Mouse (Mus musculus) limb, embryonic 11.5 days (tissue): ENCODE measurements at regions not wholly inside any gene's neighbourhood (a gene's known extent, or its start where the extent isn't known, plus 50 kb on each side); places are given as distances from the start of the nearest gene placed in this dataset.

Experiments
- ATAC-seq: fragments of 200-750 bp; cut with Nextera tagmentation; 2 replicates; pipeline ENCODE4 v1.8.0; 2017; ENCODE audit warnings: low read depth; ENCODE audit not compliant: insufficient number of reproducible peaks, low FRiP score, low TSS enrichment
- DNase-seq: peaks from one replicate; pipeline ENCODE4 v3.0.0-alpha.2; 2015; ENCODE audit warnings: low spot score
- H3K27ac ChIP-seq: fragments of 300-500 bp; sonication (generic); replicated peaks from 2 replicates; pipeline ENCODE4 v1.5.1; 2014; ENCODE audit warnings: low read depth, mild to moderate bottlenecking, low read length
- H3K27me3 ChIP-seq: fragments of 300-500 bp; sonication (generic); 2 replicates; pipeline ENCODE4 v1.6.1; 2014; ENCODE audit warnings: mild to moderate bottlenecking, low read length, mixed read lengths; ENCODE audit not compliant: control insufficient read depth, insufficient read depth
- H3K36me3 ChIP-seq: fragments of 300-500 bp; sonication (generic); 2 replicates; pipeline ENCODE4 v1.6.1; 2014; ENCODE audit warnings: mild to moderate bottlenecking, low read length, moderate library complexity, mixed read lengths; ENCODE audit not compliant: control insufficient read depth, insufficient read depth
- H3K4me1 ChIP-seq: fragments of 300-500 bp; sonication (generic); 2 replicates; pipeline ENCODE4 v1.6.1; 2014; ENCODE audit warnings: low read length, mixed read lengths; ENCODE audit not compliant: control insufficient read depth, insufficient read depth
- H3K4me2 ChIP-seq: fragments of 300-500 bp; sonication (generic); 2 replicates; pipeline ENCODE4 v1.6.1; 2014; ENCODE audit warnings: low read depth, mild to moderate bottlenecking, moderate library complexity; ENCODE audit not compliant: severe bottlenecking
- H3K4me3 ChIP-seq: fragments of 300-500 bp; sonication (generic); 2 replicates; pipeline ENCODE4 v1.5.1; 2014; ENCODE audit warnings: low read depth, low read length
- H3K9ac ChIP-seq: fragments of 300-500 bp; sonication (generic); 2 replicates; pipeline ENCODE4 v1.6.1; 2014; ENCODE audit warnings: mild to moderate bottlenecking, low read length
- H3K9me3 ChIP-seq: fragments of 300-500 bp; sonication (generic); 2 replicates; pipeline ENCODE4 v1.6.1; 2016; ENCODE audit warnings: low read length; ENCODE audit not compliant: control insufficient read depth
- WGBS: fragments of 180-500 bp; shearing (Covaris S2); extraction: QIAGEN DNeasy Blood & Tissue Kit; methylation state at CpG from one replicate; pipeline ENCODE4 v1.1.7; 2014; 5-methylcytosine and 5-hydroxymethylcytosine counted together

DNA sequence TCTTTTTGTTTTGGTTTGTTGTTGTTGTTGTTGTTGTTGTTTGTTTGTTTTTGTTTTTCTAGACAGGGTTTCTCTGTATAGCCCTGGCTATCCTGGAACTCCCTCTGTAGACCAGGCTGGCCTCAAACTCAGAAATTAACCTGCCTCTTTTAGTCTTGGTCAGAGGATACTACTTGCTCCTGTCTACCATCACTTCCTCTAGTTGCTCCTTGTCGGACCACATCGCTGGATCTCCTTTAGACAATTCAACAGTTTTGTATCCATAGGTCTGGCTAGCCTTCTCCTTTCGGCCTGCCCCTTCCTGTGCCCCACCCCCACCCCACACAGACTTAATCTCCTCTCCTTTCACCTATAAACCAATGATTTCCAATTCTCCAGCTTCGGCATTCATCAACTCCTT is 77.2 kb upstream of the Cadm1 start:
- WGBS = 85% methylated on average over 4 of the region's 4 CpGs
- H3K4me2 ChIP-seq = no peak overlapping the region
- no peak for ATAC-seq

DNA sequence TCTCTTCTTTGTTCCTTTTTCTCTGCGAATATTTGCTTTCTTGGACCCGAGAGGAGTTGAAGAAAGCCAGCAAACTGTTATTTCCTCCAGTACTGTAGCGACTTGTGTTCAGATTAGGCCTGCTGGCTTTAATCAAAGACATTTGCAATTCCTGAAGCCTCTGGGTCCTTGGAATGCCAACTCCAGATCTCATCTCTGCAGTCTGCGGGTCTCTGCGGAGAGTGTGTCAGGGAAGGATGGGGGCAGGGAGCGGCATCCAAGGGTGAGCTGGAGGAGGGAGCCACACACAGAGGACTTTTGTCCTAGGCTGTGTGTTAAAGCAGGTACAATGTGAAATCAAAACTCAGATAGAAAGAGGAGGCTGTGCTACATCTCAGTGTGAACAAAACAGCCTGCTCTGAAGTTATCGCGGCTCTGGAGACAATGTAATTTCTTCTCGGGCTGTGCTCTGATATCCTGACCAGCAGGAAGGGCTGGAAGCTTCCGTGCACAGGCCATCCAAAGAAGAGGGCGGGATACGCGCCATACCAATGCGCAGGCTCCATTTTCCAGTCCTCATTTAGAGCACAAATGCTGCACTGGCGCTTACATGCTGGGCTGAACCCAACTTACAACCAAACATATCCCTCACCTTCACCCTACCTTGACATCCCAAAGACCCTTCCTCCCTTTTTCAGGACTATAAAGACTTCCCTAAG is 71.1 kb upstream of the Cadm1 start:
- Histone ChIP-seq H3K9ac (no peak overlapping the region), H3K4me1 (no peaks in the 10 kb centered on the region)
- WGBS = 53% methylated on average over 15 of the region's 15 CpGs

More for the DNA sequence above, 77.2 kb upstream of the Cadm1 start:
- Histone ChIP-seq H3K9me3 (no peaks in the 10 kb centered on the region), H3K27me3 (no peaks in the 10 kb centered on the region), H3K27ac (no peak overlapping the region), H3K9ac (no peak overlapping the region), H3K36me3 (no peaks in the 10 kb centered on the region), H3K4me1 (no peaks in the 10 kb centered on the region), H3K4me3 (no peak overlapping the region)
- no peak for DNase-seq

DNA sequence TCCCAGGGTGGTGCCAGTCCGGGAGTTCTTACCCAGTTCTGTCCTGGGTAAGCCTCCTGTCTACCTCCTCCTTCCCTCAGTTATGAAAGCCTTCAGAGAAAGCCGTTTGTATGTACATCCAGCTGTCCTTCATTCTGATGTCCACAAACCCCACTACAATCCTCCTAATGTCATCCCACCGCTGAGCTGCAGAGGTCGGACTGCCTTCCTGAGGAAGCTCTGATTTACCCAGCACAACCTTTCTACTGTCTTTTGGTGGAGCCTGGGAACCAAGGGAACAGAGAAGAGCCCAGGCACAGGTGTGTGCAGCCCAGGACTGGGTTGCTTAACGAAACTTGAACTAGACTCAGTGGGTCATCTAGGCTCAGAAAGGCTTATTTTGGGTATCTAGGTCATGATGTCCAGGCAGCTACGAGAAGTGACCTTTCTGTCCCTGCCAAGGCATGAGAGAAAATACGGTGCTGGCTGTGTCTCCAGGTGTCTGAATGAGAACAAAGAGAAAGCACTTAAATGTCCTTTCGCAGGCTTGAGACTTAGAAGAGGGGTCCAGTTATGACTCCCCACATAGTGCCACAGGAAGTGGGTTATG is 70.4 kb upstream of the Cadm1 start:
- WGBS = 85% methylated on average over 8 of the region's 8 CpGs
- H3K4me2 ChIP-seq = no peak overlapping the region

More for the DNA sequence above, 71.1 kb upstream of the Cadm1 start:
- Histone ChIP-seq H3K27me3 (no peaks in the 10 kb centered on the region), H3K4me3 (no peak overlapping the region), H3K4me2 (no peak overlapping the region), H3K9me3 (no peaks in the 10 kb centered on the region), H3K36me3 (no peaks in the 10 kb centered on the region), H3K27ac (no peak overlapping the region)
- DNase-seq = peak; percentile 25
- ATAC-seq = no peak

DNA sequence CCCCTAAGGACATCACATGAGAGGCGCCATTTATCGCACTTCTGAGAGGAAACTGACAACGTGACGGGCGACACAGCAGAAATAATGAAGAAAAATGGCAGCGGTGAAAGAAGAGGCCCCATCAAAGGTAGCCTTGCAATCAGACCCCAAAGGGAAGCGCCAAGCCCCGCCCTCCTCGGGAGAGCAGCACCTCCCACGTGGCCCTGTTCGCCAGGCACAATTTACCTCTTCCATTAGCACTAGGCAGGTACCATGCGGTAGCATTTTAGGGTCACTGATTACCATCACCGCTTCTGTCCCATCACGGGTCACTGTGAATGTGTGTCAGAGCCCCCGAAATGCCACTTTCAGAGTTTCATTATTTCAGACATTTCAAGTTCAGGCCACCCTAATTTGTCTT is 69.7 kb upstream of the Cadm1 start:
- no peaks in the 10 kb centered on the region for H3K36me3 ChIP-seq
- no peak for DNase-seq
- no peak overlapping the region for H3K27ac ChIP-seq
- no peak for ATAC-seq
- 70% methylated on average over 15 of the region's 15 CpGs for WGBS
- no peak overlapping the region for H3K4me2 ChIP-seq
- no peak overlapping the region for H3K4me3 ChIP-seq
- H3K27me3 ChIP-seq = no peaks in the 10 kb centered on the region
- no peaks in the 10 kb centered on the region for H3K9me3 ChIP-seq
- no peaks in the 10 kb centered on the region for H3K4me1 ChIP-seq
- no peak overlapping the region for H3K9ac ChIP-seq

More for the DNA sequence above, 70.4 kb upstream of the Cadm1 start:
- no peaks in the 10 kb centered on the region for H3K9me3 ChIP-seq
- ATAC-seq (no peak), DNase-seq (no peak)
- H3K9ac ChIP-seq = no peak overlapping the region
- no peaks in the 10 kb centered on the region for H3K4me1 ChIP-seq
- no peak overlapping the region for H3K4me3 ChIP-seq
- H3K27ac ChIP-seq = no peak overlapping the region
- no peaks in the 10 kb centered on the region for H3K36me3 ChIP-seq
- H3K27me3 ChIP-seq = no peaks in the 10 kb centered on the region

DNA sequence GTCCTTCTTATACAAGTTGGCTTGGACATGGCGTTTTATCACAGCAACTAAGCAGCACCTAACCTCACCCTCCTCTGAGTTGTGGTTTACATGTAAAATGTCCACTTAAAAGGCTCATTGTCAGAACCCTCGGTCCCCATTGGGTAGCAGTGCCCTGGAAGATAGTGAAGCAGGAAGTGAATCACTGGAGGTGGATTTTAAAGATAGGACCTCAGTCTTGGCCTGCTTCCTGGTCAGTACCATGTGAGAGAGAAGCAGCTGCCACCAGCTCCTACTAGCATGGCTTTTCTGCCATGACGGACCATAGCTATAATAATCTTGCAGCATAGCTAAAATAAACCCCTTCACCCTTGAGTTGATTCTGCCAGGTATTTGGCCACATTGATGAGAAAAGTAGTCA is 68.1 kb upstream of the Cadm1 start:
- DNase-seq = no peak
- no peaks in the 10 kb centered on the region for H3K27me3 ChIP-seq

DNA sequence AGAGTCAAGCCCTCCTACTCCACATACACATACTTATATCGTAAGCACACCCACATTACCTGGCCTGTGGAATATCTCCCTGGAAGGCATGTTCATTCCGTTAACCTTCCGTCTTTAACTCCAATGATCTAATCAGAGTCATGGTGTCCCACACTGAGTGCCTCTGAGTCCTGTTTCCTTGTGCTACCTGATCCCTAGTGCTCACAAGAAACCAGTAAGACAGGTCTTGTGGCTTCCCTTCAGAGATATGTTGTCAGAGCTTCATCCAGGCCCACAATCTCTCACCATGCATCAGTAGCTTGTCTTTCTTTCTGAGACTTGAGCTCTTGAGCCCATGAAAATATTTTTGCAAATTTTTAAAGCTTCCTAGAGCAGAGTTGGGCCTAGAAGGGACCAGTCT is 63.2 kb upstream of the Cadm1 start:
- Histone ChIP-seq H3K4me1 (no peaks in the 10 kb centered on the region), H3K27ac (no peak overlapping the region), H3K9me3 (no peaks in the 10 kb centered on the region), H3K27me3 (no peaks in the 10 kb centered on the region), H3K9ac (no peak overlapping the region), H3K4me3 (no peak overlapping the region), H3K4me2 (no peak overlapping the region), H3K36me3 (no peaks in the 10 kb centered on the region)
- ATAC-seq = no peak
- DNase-seq = no peak
- 89% methylated on average over 3 of the region's 3 CpGs for WGBS

More for the DNA sequence above, 68.1 kb upstream of the Cadm1 start:
- Histone ChIP-seq H3K9ac (no peak overlapping the region), H3K4me3 (no peak overlapping the region), H3K4me1 (no peaks in the 10 kb centered on the region), H3K36me3 (no peaks in the 10 kb centered on the region), H3K4me2 (no peak overlapping the region), H3K27ac (no peak overlapping the region), H3K9me3 (no peaks in the 10 kb centered on the region)
- no peak for ATAC-seq
- 90% methylated on average over 3 of the region's 3 CpGs for WGBS

DNA sequence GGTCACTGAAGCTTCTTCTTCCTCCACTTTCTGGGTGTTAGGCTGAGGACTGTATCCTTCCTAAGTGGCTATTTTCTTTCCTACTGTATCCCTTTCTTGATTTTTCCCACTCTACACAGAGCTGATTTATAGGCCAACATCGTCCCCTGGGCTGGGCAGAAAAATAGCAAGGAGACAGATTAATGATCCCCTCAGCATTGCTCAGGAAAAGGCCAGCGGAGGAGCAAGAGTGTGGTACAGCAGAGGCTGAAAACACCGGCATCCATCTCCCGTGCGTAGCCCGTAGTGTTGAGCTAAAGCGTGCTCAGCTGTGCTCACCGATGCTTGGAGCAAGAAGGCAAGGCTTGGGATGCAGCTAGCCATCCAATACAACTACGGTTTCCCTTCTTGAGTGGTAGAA is 62.2 kb upstream of the Cadm1 start:
- no peak overlapping the region for H3K27ac ChIP-seq
- DNase-seq (no peak), ATAC-seq (no peak)
- H3K27me3 ChIP-seq = no peaks in the 10 kb centered on the region
- no peaks in the 10 kb centered on the region for H3K9me3 ChIP-seq
- 77% methylated on average over 9 of the region's 9 CpGs for WGBS
- H3K4me3 ChIP-seq = no peak overlapping the region
- no peaks in the 10 kb centered on the region for H3K4me1 ChIP-seq
- no peaks in the 10 kb centered on the region for H3K36me3 ChIP-seq
- H3K9ac ChIP-seq = no peak overlapping the region
- H3K4me2 ChIP-seq = no peak overlapping the region

DNA sequence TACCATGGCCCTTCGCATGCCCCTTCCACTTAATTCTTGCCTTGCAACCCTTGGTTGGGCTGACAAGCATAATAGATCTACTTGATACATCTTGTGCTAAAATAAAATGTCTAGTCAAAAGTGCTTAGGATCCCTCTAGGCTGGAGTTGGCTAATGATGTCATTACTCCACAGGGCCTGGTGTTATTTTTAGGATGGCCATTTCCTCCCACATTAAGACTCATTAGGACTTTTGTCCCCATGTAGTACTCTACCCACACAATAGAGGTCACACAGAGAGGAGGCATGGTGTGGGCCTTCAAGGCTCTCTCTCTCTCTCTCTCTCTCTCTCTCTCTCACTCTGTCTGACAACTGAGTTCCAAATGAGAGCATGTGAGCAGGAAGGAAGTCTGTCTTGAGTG is 60.4 kb upstream of the Cadm1 start:
- Histone ChIP-seq H3K27me3 (no peaks in the 10 kb centered on the region), H3K4me2 (no peak overlapping the region), H3K4me3 (no peak overlapping the region), H3K4me1 (no peaks in the 10 kb centered on the region), H3K9me3 (no peaks in the 10 kb centered on the region), H3K27ac (no peak overlapping the region), H3K9ac (no peak overlapping the region), H3K36me3 (no peaks in the 10 kb centered on the region)
- ATAC-seq (no peak), DNase-seq (no peak)
- 92% methylated on average over 1 of the region's 1 CpGs for WGBS

DNA sequence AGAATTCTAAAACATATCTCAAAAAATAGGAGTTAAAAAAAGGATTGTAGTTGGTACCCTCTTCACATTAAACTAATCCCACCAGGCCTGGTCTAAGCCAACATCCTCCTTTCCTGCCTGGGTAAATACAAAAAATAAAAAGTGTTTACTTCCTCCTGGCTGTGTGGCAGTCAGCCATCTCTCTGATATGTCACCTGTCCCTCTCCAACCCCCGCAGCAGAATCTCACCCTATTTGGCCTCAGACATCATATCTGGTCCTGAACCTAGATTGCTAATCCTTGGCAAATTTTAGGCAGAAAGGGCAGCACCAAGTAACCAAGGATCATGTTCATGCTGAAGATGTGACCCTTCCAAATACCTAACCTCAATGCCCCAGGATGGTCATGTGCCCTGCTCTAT is 59.2 kb upstream of the Cadm1 start:
- no peak overlapping the region for H3K4me3 ChIP-seq
- no peak overlapping the region for H3K27ac ChIP-seq
- WGBS = 90% methylated on average over 1 of the region's 1 CpGs
- H3K9me3 ChIP-seq = no peaks in the 10 kb centered on the region
- ATAC-seq (no peak), DNase-seq (no peak)
- H3K36me3 ChIP-seq = no peaks in the 10 kb centered on the region
- H3K27me3 ChIP-seq = no peaks in the 10 kb centered on the region
- H3K9ac ChIP-seq = no peak overlapping the region
- H3K4me1 ChIP-seq = no peaks in the 10 kb centered on the region
- no peak overlapping the region for H3K4me2 ChIP-seq
